Mouse (Mus musculus) inflammation-experienced regulatory T-cells, adult 6 months (primary cell): ENCODE data around the gene Lgals8. TPM values are rescaled to one million over a fixed set of nuclear protein-coding genes. Genes with fewer than 3 reads are reported as not detected.

Experiments
- ATAC-seq: one replicate; pipeline ENCODE4 v1.8.0; 2017
- polyA plus RNA-seq, 3 experiments: library from polyadenylated mRNA; unstranded; fragments of 100-300 nt; shearing (Covaris generic); gene quantifications; one replicate each; pipeline ENCODE4 v1.2.1; 2017

The Lgals8 gene
- polyA plus RNA-seq, 3 experiments from 2014 or later, result 93.5 to 129 (median 100) TPM

DNA sequence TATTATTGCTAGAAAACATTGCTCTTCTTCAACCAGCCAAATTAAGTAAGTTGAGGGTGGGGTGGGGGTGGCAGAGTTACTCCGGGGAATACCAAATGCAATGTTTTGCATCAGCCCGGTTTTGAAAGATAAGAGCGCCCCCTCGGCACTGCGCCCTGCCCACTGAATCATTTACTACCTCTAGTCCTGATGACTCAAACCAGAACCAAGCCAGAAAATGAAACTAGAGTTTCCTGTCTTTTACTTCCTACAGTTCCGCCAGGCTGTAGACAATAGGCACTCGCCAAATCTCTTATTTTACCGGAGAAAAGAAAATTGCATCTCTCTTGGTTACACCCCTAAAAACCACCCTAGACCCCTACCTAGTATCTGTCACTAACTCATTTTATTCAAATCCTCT is 4.3 kb downstream of the Lgals8 start:
- ATAC-seq, result peak; percentile 81

GRCm38 (mm10) chr13:12456711-12457110 is 8.0 kb downstream of the Lgals8 start:
- no peak for ATAC-seq

DNA sequence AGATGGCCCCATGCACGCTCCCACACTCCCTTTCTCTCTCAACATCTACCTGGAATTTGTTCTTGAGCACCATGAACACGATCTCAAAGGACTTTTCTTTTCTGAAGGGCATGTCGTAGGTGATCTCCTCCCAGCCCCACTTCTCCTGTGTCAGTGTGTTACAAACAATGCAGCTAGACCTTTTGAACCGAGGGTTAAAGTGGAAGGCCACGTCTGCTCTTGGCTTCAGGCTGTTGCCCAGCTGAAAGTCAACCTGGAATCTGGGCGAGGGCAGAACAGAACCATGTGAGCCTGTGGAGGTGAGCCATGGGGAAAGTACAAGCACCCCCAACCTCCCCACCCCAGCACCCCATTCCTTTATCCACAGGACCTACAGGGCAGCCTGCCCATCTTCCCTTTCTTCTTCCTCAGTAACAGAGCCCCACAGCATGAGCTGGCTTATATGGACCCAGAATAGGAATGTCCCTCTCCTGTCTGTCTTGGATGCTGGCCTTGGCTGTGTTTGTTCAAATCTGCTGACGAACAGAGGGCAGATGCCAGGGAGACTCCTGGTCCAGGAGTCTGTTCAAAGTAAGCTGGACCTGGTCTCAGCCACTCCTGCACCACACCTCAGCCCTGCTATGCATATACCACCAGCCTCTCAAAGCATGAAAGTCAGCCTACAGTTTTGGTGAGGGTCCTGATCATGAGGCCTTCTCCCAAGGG is 9.9 kb downstream of the Lgals8 start:
- ATAC-seq, result no peak

DNA sequence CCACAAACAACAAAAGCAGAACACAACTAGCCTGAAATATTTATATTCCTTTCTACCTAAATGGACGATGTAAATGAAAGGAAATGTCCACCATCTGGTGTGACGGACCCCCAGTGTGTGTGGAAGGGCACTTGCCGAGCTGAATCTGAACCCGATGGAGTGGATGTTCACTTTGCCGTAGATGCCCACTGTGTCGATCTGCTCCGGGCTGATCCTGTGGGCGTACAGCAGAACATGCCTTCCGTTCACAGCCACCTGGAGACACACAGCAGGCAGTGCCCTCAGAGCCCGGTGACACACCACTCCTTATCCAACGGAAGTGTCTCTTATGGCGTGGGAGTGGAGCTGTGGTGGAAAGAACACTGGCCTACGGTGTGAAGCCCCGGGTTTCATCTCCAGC is 11.6 kb downstream of the Lgals8 start:
- no peak for ATAC-seq

GRCm38 (mm10) chr13:12442008-12442587 is 22.6 kb downstream of the Lgals8 start:
- no peak for ATAC-seq

GRCm38 (mm10) chr13:12440813-12441212 is 23.9 kb downstream of the Lgals8 start:
- no peak for ATAC-seq

DNA sequence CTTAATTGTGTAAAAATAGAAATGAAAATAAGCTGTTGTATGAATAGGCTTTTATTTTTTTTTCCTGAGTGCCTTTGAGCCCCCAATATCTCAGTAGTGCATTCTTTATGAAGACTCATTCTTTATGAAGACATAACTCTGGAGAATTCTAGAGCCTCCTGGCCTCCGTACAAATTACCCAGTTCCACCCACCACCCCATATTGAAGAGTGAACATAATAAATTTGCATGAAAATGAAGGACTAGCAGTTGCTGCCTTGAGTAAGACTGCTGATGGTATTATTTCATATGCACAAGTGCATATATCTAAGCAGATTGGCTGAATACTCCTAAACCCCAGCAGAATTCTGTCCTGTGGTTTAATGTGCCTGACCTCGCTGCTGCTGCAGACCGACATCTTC is 25.2 kb downstream of the Lgals8 start:
- no peak for ATAC-seq

DNA sequence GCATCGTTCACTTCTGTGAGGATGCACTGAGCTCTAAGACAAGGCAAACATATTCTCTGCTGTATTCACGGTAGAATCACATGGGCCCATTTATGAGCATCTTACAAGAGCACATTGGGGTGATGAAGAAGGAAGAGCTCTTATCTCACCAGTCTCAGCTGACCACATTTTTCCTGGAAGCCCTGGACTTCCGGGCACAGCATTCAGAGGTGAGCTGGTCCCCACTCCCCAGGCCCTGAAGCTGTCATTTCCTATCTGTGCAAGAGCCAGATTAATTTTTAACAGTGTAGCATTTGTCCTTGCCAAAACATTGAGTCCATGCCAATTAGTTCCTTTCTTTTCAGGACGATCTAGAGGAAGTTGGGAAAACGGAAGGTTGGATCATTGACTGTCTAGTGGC is 30.9 kb downstream of the Lgals8 start:
- no peak for ATAC-seq

DNA sequence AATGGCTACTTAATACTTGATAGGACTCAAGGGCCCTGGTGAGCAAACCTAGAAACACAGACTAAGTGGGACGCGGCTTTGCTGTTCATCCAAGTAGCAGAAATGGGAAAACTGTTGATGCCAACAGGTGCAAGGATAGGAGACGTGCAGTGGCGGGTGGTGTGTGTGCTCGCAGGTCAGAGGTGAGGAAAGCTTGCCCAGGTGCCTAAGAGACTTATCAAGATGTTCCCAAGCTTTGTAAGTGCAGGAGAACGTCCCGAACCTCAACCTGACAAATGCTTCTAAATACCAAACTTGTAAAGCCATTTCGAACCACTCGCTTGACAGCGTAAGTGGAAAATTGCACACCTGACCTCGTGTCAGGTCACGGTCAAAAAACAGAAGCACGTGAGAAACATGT is 36.2 kb downstream of the Lgals8 start:
- ATAC-seq, result no peak

DNA sequence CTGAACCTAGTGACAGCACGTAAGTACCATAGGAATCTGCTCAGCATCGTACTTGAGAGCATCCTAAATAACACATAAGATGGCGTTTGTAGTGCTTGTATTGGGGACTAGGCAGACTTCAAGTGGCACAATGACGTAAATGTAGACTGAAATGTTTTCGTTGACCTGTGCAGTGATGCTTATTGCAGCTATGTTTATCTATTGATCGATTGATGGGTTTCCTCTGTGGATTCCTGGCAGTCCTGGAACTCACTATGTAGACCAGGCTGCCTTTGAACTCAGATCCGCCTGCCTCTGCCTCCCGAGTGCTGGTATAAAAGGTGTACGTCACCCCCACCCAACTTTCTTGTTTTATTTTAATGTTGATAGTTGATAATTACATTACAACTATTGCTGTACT is 44.1 kb downstream of the Lgals8 start:
- ATAC-seq, result no peak

GRCm38 (mm10) chr13:12412016-12412415 is 52.7 kb downstream of the Lgals8 start:
- ATAC-seq, result no peak

GRCm38 (mm10) chr13:12408343-12409066 is 56.2 kb downstream of the Lgals8 start:
- no peak for ATAC-seq

GRCm38 (mm10) chr13:12395571-12395970 is 69.2 kb downstream of the Lgals8 start:
- peak; percentile 16 for ATAC-seq

DNA sequence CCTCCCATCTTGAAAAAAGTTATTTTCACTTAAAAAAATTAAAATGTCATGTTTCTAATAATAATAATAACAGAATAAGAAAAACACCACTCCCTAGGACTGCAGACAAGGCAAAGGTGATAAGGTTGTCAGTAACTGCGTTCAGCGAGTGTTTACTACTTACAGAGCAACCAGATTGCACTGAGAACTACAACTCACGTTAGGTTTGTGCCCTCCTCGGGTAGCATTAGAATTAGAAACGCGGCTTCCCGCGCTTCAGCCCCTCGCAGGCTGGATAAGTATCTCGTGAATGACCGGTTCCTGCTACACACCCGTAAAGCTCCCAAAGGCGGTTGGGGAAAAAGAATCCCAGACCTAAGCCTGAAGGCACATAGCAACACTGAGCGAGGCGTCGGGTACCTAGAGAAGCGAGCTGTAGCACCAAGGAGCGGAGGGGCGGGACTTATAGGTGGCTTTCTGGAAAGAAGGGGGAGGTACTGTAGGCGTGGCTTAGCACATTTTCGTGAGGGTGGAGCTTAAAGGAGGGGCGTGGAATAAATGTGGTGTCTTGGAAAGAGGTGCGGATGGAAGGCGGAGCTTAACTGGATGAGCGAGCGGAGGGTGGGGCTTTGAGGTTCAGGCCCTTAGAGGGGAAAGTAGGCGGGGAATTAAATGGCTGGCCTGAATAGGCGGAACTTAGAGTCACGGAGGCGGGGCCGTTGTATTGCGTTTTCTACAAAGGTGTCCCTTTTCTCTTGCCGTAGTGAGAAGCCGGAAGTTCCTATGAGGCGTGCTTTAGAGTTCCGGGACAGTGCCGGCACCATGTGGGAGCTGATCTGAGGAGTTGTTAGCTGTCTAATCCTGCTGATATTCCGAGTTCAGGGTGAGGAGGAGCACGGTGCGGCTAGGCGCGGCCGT is 69.9 kb downstream of the Lgals8 start, which contains the start of gene Heatr1:
Gene Heatr1, plus strand, starts transcription at position 419 of the 897 bp plus-strand sequence.
- ATAC-seq, result peak; percentile 94

Other genes with a start within 250 kb of the Lgals8 start
- gene Mtr, start 206.8 kb downstream of the Lgals8 start, polyA plus RNA-seq, result 10 to 100 TPM; 17.2 to 24.3 (median 20.9) TPM
- gene Actn2, start 124.2 kb downstream of the Lgals8 start, polyA plus RNA-seq, result 10 to 100 TPM in 1 of 3 experiments, 1 to 10 TPM in 2; 2.5 to 36.2 (median 6.1) TPM
- gene Heatr1, start 69.9 kb downstream of the Lgals8 start, polyA plus RNA-seq, result 10 to 100 TPM; 22.9 to 36.1 (median 34.1) TPM
- gene Edaradd, start 55.5 kb upstream of the Lgals8 start, polyA plus RNA-seq, result 1 to 10 TPM in 2 of 3 experiments, under 1 TPM in 1; 0.71 to 2.1 (median 1.3) TPM
- 1 to 10 TPM; 5.8 to 8.2 (median 7.1) TPM for gene Ero1lb, start 100.9 kb upstream of the Lgals8 start, polyA plus RNA-seq